Mouse (Mus musculus): ENCODE data around the gene Klhl21. TPM values are rescaled to one million over a fixed set of nuclear protein-coding genes. Genes with fewer than 3 reads are reported as not detected.

The Klhl21 gene
- total RNA-seq, 2 experiments from 2014 or later, result 53.0 to 56.9 TPM

- peak; percentile 54 to 61 for DNase-seq
- intact Hi-C loops (cut with DNase I), result no loop called here
Observed at GRCm38 (mm10) chr4:151994228-151995171, 14.1 kb upstream of the Klhl21 start.

GRCm38 (mm10) chr4:151995371-151996172 lies 13.0 kb upstream of the Klhl21 start:
- intact Hi-C loops (cut with DNase I), result no loop called here
- peak; percentile 50 to 51 for DNase-seq

DNA sequence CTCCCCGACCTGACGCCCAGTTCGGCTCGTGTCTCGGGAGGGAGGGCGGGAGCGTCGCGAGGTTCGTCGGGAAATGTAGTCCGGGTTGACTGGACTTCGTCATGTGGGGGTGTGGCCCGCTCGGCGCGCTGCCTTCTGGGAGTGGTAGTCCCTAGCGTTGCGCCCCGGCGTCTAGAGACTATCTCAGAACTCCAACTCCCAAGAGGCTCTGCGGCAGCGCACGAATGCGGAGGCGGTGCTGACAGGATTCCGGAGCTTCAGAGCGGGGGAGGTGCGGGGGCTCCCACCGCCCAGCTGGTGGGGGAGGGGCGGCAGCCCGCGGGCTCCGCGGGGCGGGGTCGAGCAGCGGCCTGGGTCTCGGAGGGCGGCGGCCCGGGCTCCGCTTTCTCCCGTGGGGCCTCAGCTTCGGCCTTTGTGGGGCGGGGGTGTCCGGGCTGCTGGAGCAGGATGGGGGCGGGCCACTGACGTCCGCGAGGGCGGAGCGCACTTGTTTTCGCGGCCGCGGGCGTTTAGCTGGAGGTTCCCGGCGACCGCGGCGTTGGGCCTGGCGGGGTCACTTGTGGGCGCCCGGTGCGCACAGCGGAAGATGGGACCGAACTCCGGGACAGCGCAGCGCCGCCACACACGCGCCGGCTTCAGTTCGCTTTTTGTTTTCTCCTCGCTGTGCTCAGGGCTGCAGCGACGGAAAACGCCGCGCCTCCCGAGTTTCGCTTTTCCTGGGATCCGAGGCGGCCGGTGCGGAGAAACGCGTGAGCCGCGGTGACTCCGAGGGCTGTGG lies 12.2 kb upstream of the Klhl21 start, which contains the start of gene Phf13:
Gene Phf13, minus strand, starts transcription at position 86 of the 778 bp plus-strand sequence.
- peak; percentile 98 to 99 for DNase-seq
- intact Hi-C loops (cut with DNase I), result no loop called here

GRCm38 (mm10) chr4:151996951-151997222 lies 11.7 kb upstream of the Klhl21 start:
- intact Hi-C loops (cut with DNase I), result no loop called here
- no peak for DNase-seq

DNA sequence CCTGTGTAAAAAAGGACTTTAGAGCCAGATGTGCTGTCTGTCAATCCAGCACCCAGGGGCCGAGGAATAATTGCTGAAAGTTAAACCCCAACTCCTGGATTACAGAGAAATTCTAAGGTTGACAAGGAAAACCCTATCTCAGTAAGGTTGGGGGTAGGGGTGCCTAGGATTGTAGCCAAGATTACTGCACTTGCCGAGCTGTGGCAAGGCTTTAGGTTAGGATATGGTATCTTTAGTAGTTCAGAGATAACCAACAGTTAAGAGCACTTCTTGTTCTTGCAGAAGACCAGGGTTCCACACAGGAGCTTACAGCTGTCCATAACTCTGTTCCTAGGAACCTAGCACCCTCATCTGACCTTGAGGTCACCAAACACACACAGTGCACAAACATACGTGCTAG lies 10.9 kb upstream of the Klhl21 start:
- intact Hi-C loops (cut with DNase I), result no loop called here
- DNase-seq, result no peak

DNA sequence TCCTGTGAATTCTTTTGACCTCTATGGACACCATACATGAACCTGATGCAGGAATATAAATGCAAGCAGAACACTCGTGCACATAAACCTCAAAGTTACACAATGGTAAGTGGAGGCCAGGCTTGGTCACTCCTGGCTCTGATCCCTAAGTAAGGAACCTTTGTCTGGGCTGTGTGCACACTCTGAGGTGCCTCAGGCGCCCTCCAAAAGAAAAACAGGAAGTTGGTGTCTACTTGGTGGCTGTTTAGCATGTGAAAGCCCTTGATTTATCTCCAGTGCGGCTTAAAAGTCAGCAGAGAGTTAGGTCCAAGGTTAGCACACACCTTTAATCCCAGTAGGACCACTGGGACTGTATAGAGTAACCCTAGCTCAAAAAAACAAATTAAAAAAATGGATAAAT lies 9.1 kb upstream of the Klhl21 start:
- DNase-seq, result no peak
- intact Hi-C loops (cut with DNase I), result no loop called here

DNA sequence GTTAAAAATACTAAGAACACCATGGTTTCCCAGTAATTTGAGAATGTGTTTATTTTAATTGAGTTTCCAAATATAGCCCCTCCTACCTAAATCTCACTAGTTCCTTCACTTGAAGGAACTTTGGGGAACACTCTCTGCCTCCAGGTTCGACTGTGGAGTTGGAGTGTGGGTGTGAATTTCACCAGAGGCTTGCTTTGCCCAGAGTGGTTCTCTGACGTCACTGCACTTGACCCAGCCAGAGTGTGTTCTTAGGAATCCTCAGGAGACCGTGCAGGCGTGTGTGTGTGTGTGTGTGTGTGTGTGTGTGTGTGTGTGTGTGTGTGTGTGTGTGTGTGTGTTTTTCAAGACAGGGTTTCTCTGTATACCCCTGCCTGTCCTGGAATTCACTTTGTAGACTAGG lies 7.7 kb upstream of the Klhl21 start:
- no peak for DNase-seq
- intact Hi-C loops (cut with DNase I), result no loop called here

GRCm38 (mm10) chr4:152001335-152001734 lies 7.3 kb upstream of the Klhl21 start:
- no peak for DNase-seq
- intact Hi-C loops (cut with DNase I), result no loop called here

- intact Hi-C loops (cut with DNase I), result no loop called here
Observed at GRCm38 (mm10) chr4:152002063-152002462, 6.5 kb upstream of the Klhl21 start.

DNA sequence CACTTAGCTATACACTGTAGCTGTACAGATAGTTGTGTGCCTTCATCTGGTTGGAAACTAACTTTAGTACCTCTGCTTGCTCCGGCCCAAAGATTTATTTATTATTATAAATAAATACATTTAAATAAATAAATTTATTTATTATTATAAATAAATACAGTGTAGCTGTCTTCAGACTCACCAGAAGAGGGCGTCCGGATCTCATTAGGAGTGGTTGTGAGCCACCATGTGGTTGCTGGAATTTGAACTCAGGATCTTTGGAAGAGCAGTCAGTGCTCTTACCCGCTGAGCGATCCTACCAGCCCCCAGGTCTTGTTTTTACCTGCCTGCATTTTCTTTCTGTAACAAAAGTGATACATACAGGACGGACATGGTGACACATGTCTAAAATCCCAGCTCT lies 2.5 kb upstream of the Klhl21 start:
- intact Hi-C loops (cut with DNase I), result loop anchor here (2.0 kb wide), 1 partner anchor 25 kb away; no protein-coding TSS in a partner anchor
- DNase-seq, result no peak

More at GRCm38 (mm10) chr4:152002063-152002462, 6.5 kb upstream of the Klhl21 start:
- no peak for DNase-seq

DNA sequence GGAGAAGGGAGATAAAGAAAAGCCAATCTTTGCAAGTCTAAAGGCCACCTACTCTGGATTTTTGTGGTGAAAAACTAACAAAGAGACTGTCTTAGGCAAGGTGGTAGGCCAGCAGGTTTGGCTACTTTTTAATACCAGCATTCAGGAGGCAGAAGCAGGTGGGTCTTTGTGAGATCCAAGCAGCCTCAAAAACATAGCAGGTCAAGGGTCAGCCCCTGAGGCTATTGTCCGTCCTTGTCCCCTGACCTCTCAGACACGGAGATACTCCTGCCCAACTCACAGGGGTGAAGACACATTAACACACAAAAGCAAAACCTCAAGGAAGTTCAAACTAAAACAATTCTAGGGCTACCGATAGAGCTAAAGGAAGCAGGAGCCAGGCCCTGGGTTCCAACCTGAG lies 1.8 kb upstream of the Klhl21 start:
- DNase-seq, result no peak
- intact Hi-C loops (cut with DNase I), result loop anchor here (2.0 kb wide), 1 partner anchor 26 kb away; no protein-coding TSS in a partner anchor

DNA sequence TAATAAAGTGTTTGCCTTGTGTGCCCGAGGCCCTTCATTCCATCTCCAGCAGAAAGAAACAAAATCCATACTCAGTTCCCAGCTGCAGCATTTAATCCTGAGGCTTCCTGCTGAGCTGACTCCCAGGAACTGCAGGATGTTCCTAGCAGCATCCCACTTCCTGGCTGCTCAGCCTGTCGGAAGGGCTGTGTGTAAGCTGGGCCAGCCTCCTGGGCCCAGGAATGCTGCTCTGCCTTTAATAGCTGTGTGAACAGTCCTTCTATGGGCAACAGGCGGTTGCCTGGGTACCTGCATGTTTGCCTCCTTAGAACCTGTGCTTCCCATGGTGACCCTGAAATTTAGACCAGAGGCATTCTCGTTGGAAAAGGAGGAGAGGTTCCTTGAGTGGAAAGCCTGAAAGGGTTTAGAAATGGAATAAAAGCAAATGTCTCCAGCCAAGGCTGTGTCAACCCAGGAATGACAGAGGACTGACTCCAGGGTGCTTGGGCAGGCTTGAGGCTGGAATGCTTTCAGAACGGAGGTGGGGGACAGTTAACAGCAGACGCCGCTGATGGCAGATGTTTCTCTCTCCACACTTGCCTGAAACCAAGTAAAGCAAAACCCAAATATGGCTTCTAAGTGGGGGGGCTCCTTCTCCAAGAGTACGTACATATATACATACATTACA lies 989 bp upstream of the Klhl21 start:
- intact Hi-C loops (cut with DNase I), result loop anchor here (2.0 kb wide), 1 partner anchor 27 kb away; no protein-coding TSS in a partner anchor
- DNase-seq, result peak; percentile 42 to 58

DNA sequence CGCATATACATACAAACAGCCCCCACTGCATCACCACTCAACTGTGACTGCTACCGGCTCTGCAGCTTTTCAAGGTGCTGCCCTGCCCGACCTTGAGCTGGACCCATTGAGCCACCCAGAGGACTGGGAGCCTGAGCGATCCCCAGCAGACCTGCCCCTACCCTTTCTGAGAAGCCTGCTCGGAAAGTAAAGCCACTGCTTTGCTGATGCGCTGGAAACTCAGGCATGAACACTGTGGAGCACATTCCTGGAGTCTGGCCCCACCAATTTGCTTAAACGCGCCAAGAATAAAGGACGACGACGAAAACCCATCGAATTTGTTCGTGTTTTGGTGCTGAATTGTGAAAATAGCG lies 479 bp upstream of the Klhl21 start:
- peak; percentile 30 to 46 for DNase-seq
- intact Hi-C loops (cut with DNase I), result no loop called here

- DNase-seq, result peak in 1 of 2 experiments; percentile 74
- intact Hi-C loops (cut with DNase I), result no loop called here
Observed at GRCm38 (mm10) chr4:152009076-152010051, 761 bp downstream of the Klhl21 start.

DNA sequence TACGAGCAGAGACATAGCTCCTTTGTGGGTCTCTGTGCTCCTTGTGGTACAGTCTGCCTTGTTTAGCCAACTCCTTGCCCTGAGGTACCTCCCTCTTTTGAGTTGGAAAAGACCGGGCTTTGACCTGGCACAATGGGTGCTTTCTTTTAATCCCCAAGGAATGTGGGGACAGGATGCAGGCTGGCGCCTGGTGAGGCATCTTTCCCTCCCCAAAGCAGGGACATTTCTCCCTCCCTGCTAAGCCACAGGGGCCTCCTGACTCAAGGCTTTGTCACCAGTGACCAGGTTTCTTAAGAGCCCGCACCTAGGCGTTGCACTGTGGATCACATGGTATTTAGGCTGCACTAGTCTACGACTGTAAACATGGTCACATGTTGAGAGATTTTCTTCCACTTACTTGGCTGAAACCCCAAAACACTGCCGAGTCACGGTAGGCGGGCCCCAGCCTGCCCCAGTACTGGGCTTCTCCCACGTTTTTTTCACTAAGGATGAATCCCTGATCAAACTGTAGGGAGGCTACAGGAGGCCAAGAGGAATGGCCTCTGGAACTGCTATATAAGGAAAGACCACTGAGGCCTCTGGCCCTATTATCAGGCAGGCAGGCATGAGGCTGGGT lies 1.6 kb downstream of the Klhl21 start:
- peak in 1 of 2 experiments; percentile 54 for DNase-seq
- intact Hi-C loops (cut with DNase I), result no loop called here

DNA sequence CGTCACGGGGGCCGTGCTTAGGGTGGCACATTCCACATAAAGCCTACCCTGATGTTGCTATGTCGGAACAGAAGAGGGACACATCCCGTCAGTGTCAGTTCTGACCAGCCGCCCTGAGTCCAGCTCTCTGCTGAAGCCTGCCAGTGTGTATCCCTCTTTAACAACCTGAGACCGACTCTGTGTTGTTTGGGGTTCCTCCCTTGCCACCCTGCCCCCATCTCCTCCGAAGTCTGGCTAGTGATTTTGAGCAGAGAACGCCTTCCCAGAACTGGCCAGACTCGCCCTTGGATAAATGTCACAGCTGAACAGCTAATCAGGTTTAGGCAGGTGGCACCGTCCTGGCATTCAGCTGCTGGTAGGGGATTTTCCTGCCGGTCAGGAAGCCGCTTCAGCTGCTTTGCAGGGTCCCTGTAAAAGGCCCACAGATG lies 2.1 kb downstream of the Klhl21 start:
- DNase-seq, result peak in 1 of 2 experiments; percentile 41
- intact Hi-C loops (cut with DNase I), result no loop called here

GRCm38 (mm10) chr4:152011171-152011760 lies 2.7 kb downstream of the Klhl21 start:
- DNase-seq, result no peak
- intact Hi-C loops (cut with DNase I), result no loop called here

DNA sequence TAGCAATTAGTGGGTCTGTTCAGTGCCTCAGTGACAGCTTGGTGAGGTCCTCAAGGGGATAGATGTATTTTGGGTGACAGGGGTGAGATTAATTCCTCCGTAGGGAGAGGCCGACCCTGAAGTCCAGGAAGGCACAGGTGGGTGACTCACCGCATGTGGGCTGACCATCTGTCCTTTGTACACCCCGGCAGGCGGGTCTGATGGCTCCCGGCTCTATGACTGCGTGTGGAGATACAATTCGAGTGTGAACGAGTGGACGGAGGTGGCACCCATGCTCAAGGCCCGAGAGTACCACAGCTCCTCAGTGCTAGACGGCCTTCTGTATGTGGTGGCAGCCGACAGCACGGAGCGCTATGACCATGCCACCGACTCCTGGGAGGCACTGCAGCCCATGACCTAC lies 3.5 kb downstream of the Klhl21 start:
- intact Hi-C loops (cut with DNase I), result no loop called here
- DNase-seq, result no peak
